Mouse (Mus musculus): ENCODE data around the gene Sf1. TPM values are rescaled to one million over a fixed set of nuclear protein-coding genes. Genes with fewer than 3 reads are reported as not detected.
A peak's percentile ranks its signal among the peaks of the same experiment; 100 is the strongest.

Gene Sf1
- total RNA-seq, 1 experiment = 150 TPM

GRCm38 (mm10) chr19:6407109-6407508 is 43.6 kb downstream of the Sf1 start:
- no peak overlapping the region for H3K27ac ChIP-seq (ENCODE audit: insufficient read depth, low read depth, low read length, poor library complexity, severe bottlenecking)
- H3K4me1 ChIP-seq (ENCODE audit: control insufficient read depth in 2 of 2, insufficient read depth in 2 of 2, low read length in 2 of 2, poor library complexity in 1 of 2) = peaks cover 2 to 53% of the 10 kb centered on the region in 2 experiments
- in situ Hi-C loops (cut with MboI; ENCODE audit: low sequenced_read_pairs in 2 of 2, unreplicated experiment in 2 of 2) = no loop called here
- TF ChIP-seq HCFC1 (IDR thresholded peaks at IDR 0.05; ENCODE audit: borderline replicate concordance, insufficient read depth, low read length) = no peak
- no peak for TF ChIP-seq ZC3H11A (IDR thresholded peaks at IDR 0.05; ENCODE audit: borderline replicate concordance, low read depth, low read length)
- no peak for TF ChIP-seq MAFK (IDR thresholded peaks at IDR 0.05; ENCODE audit: insufficient read depth, low read depth, low read length)
- no peak for TF ChIP-seq CHD2 (IDR thresholded peaks at IDR 0.05; ENCODE audit: low read depth, low read length)
- TF ChIP-seq ZNF384 (IDR thresholded peaks at IDR 0.05; ENCODE audit: low read depth, low read length) = no peak
- no peak overlapping the region for H3K4me3 ChIP-seq (ENCODE audit: insufficient read depth in 1 of 2, low read depth in 1 of 2, low read length in 2 of 2, poor library complexity in 1 of 2, severe bottlenecking in 1 of 2)
- DNase-seq (ENCODE audit: low read depth, low spot score) = no peak
- no peaks in the 10 kb centered on the region for H3K9me3 ChIP-seq (ENCODE audit: control insufficient read depth, insufficient read depth, low read depth, low read length)
- 0 out of 2 replicates have a peak, but pooled peaks cover 3% of the 10 kb centered on the region for H3K36me3 ChIP-seq (ENCODE audit: control insufficient read depth, insufficient read depth, low read length, poor library complexity, severe bottlenecking)
- H3K9ac ChIP-seq (ENCODE audit: insufficient read depth, low read depth, low read length, poor library complexity, severe bottlenecking) = no peak overlapping the region

GRCm38 (mm10) chr19:6407816-6408510 is 44.5 kb downstream of the Sf1 start:
- Histone ChIP-seq H3K36me3 (ENCODE audit: control insufficient read depth, insufficient read depth, low read length, poor library complexity, severe bottlenecking) (0 out of 2 replicates have a peak, but pooled peaks cover 3% of the 10 kb centered on the region), H3K4me3 (ENCODE audit: insufficient read depth in 1 of 2, low read depth in 1 of 2, low read length in 2 of 2, poor library complexity in 1 of 2, severe bottlenecking in 1 of 2) (peak overlapping the region; percentile 45 to 54), H3K9me3 (ENCODE audit: control insufficient read depth, insufficient read depth, low read depth, low read length) (no peaks in the 10 kb centered on the region), H3K9ac (ENCODE audit: insufficient read depth, low read depth, low read length, poor library complexity, severe bottlenecking) (peak overlapping the region; percentile 42; the same call in 1 of the 2 replicates), H3K27ac (ENCODE audit: insufficient read depth, low read depth, low read length, poor library complexity, severe bottlenecking) (peak overlapping the region; percentile 73; the same call in 1 of the 2 replicates), H3K4me1 (ENCODE audit: control insufficient read depth in 2 of 2, insufficient read depth in 2 of 2, low read length in 2 of 2, poor library complexity in 1 of 2) (peaks cover 4 to 46% of the 10 kb centered on the region in 2 experiments)
- in situ Hi-C loops (cut with MboI; ENCODE audit: low sequenced_read_pairs in 2 of 2, unreplicated experiment in 2 of 2) = no loop called here
- no peak for DNase-seq (ENCODE audit: low read depth, low spot score)
- TF ChIP-seq ZC3H11A (IDR thresholded peaks at IDR 0.05; ENCODE audit: borderline replicate concordance, low read depth, low read length) (no peak), MAFK (IDR thresholded peaks at IDR 0.05; ENCODE audit: insufficient read depth, low read depth, low read length) (no peak), HCFC1 (IDR thresholded peaks at IDR 0.05; ENCODE audit: borderline replicate concordance, insufficient read depth, low read length) (no peak), CHD2 (IDR thresholded peaks at IDR 0.05; ENCODE audit: low read depth, low read length) (no peak), ZNF384 (IDR thresholded peaks at IDR 0.05; ENCODE audit: low read depth, low read length) (no peak)

GRCm38 (mm10) chr19:6408749-6409148 is 45.3 kb downstream of the Sf1 start:
- H3K36me3 ChIP-seq (ENCODE audit: control insufficient read depth, insufficient read depth, low read length, poor library complexity, severe bottlenecking) = peaks cover 2% of the 10 kb centered on the region; the same call in 1 of the 2 replicates
- TF ChIP-seq CHD2 (IDR thresholded peaks at IDR 0.05; ENCODE audit: low read depth, low read length) (no peak), ZC3H11A (IDR thresholded peaks at IDR 0.05; ENCODE audit: borderline replicate concordance, low read depth, low read length) (no peak), ZNF384 (IDR thresholded peaks at IDR 0.05; ENCODE audit: low read depth, low read length) (no peak), HCFC1 (IDR thresholded peaks at IDR 0.05; ENCODE audit: borderline replicate concordance, insufficient read depth, low read length) (no peak), MAFK (IDR thresholded peaks at IDR 0.05; ENCODE audit: insufficient read depth, low read depth, low read length) (no peak)
- in situ Hi-C loops (cut with MboI; ENCODE audit: low sequenced_read_pairs in 2 of 2, unreplicated experiment in 2 of 2) = no loop called here

GRCm38 (mm10) chr19:6409176-6409575 is 45.7 kb downstream of the Sf1 start:
- no peak for DNase-seq (ENCODE audit: low read depth, low spot score)
- in situ Hi-C loops (cut with MboI; ENCODE audit: low sequenced_read_pairs in 2 of 2, unreplicated experiment in 2 of 2) = no loop called here
- Histone ChIP-seq H3K4me1 (ENCODE audit: control insufficient read depth in 2 of 2, insufficient read depth in 2 of 2, low read length in 2 of 2, poor library complexity in 1 of 2) (peaks cover 7 to 38% of the 10 kb centered on the region in 2 experiments), H3K9ac (ENCODE audit: insufficient read depth, low read depth, low read length, poor library complexity, severe bottlenecking) (no peak overlapping the region), H3K9me3 (ENCODE audit: control insufficient read depth, insufficient read depth, low read depth, low read length) (no peaks in the 10 kb centered on the region), H3K4me3 (ENCODE audit: insufficient read depth in 1 of 2, low read depth in 1 of 2, low read length in 2 of 2, poor library complexity in 1 of 2, severe bottlenecking in 1 of 2) (no peak overlapping the region), H3K27ac (ENCODE audit: insufficient read depth, low read depth, low read length, poor library complexity, severe bottlenecking) (no peak overlapping the region), H3K36me3 (ENCODE audit: control insufficient read depth, insufficient read depth, low read length, poor library complexity, severe bottlenecking) (no peaks in the 10 kb centered on the region; the same call in 1 of the 2 replicates)
- TF ChIP-seq MAFK (IDR thresholded peaks at IDR 0.05; ENCODE audit: insufficient read depth, low read depth, low read length) (peak; percentile 58; the same call in 1 of the 2 replicates), HCFC1 (IDR thresholded peaks at IDR 0.05; ENCODE audit: borderline replicate concordance, insufficient read depth, low read length) (no peak), ZNF384 (IDR thresholded peaks at IDR 0.05; ENCODE audit: low read depth, low read length) (no peak)

More at GRCm38 (mm10) chr19:6408749-6409148, 45.3 kb downstream of the Sf1 start:
- Histone ChIP-seq H3K9me3 (ENCODE audit: control insufficient read depth, insufficient read depth, low read depth, low read length) (no peaks in the 10 kb centered on the region), H3K27ac (ENCODE audit: insufficient read depth, low read depth, low read length, poor library complexity, severe bottlenecking) (peak overlapping the region; percentile 73; the same call in 1 of the 2 replicates), H3K4me1 (ENCODE audit: control insufficient read depth in 2 of 2, insufficient read depth in 2 of 2, low read length in 2 of 2, poor library complexity in 1 of 2) (peaks cover 6 to 40% of the 10 kb centered on the region in 2 experiments), H3K9ac (ENCODE audit: insufficient read depth, low read depth, low read length, poor library complexity, severe bottlenecking) (peak overlapping the region; percentile 42; the same call in 1 of the 2 replicates), H3K4me3 (ENCODE audit: insufficient read depth in 1 of 2, low read depth in 1 of 2, low read length in 2 of 2, poor library complexity in 1 of 2, severe bottlenecking in 1 of 2) (peak overlapping the region; percentile 45 to 54; a peak in 3 of 4 replicates)
- no peak for DNase-seq (ENCODE audit: low read depth, low spot score)
